Mouse (Mus musculus): ENCODE measurements around the gene Tfb1m.

Tfb1m gene

GRCm38 (mm10) chr17:3557331-3558311 lies at the start of gene Tfb1m:
TSS of gene Tfb1m (minus strand) at chr17:3557781.
- peak; percentile 99 for DNase-seq

- DNase-seq, result no peak
These were observed 45.5 kb upstream of the Tfb1m start for GRCm38 (mm10) chr17:3602954-3603672.

- no peak for DNase-seq
These were observed 40.8 kb upstream of the Tfb1m start for GRCm38 (mm10) chr17:3598393-3598792.

DNA sequence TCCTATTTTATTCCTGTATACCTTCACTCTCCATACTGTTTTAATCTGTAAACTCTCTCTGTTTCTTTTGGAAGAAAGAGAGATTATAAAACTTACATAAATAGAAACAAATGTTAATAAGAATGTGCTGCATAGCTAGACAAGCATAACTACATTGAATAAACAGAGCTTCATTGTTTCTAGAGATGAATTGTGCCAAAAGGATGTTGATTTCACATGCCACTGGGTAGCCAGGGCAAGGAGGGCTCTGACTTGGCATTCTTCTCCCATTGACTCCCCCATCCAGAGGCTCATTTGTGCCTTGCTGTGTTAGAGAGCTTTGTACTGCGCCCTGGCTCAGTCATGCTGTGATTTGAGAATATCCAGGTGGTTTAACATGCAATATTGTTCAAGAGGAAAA lies 40.3 kb upstream of the Tfb1m start:
- peak; percentile 1 for DNase-seq

GRCm38 (mm10) chr17:3597130-3597529 lies 39.5 kb upstream of the Tfb1m start:
- no peak for DNase-seq

GRCm38 (mm10) chr17:3570876-3571275 lies 13.3 kb upstream of the Tfb1m start:
- DNase-seq, result peak; percentile 73

DNA sequence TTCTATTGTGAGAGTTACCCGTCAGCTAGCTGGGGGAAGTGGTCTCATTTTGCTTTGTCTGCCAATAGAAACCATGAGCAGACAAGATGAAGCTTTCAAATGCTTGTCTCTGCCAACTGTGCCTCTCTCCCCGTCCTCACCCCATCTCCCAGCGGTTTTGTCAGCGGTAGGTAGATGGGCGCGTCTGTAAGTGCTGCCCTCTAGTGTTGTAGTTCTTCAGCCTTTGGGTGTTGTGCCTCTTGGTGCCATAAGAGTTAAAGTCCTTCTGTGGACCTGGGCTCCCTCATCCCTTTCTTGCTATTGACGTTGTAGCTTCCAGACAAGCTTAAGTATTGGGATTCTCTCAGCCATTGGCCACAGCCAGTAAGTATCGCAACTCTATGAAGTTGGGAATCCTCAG lies 4.8 kb upstream of the Tfb1m start:
- DNase-seq, result peak; percentile 13

DNA sequence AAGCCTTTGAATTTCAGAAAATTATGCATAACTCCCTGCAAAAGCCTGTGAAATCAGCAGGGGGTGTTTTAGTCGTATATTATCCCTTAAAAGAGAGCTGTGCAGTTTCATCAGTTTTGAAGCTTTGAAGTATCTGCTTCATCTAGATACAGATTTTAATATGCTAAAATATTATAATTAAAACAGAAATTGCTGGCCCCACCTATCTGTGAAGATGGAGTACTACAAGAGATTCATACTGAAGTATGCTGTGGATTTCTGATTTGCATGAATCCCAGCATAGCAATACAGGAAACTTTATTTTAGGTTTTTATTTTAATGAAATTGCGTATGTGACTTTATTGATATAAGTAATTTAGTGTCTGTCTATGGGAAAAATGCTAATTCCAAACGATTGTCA lies 3.0 kb upstream of the Tfb1m start:
- DNase-seq, result peak; percentile 40

DNA sequence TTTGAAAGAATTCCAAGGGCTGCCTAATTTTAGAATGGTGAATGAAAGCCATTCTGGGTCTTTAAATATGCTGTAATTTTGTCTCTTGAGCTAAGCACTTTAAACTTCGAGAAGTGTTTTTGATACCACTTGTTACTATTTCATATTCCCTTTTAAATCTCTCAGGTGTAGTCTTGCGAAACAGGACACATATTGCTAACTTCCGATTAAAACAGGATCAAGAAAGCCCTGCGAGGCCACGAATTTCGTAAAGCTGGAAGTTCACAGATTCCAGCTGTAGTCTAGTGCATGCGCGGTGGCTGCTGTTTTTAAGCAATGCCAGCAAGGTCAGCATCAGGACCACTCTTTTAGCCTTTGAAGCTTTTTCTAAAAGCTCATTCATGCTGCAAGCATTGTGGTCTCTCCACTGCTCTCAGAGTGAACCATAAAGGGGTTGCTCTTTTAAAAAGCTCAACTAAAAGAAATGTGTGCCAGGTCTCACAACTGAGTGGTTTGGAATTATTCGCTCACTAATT lies 832 bp upstream of the Tfb1m start:
- peak; percentile 61 for DNase-seq

DNA sequence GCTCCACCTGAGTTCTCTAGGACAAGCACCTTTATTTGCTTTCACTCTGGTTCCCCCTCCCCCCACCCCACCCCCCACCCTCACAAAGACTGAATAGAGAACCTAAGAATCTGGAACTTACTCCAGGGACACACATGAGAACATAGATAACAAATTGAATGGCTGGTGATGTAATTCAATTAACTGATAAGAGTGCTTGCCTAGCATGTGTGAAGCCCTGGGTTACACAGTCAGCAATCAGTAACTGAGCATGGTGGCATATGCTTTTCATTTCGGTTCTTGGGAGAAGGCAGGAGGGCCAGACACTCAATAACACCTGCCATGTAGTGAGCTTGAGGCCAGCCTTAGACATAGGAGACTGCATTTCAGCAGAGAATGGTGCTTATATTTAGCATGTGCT lies 1.3 kb downstream of the Tfb1m start:
- no peak for DNase-seq

DNA sequence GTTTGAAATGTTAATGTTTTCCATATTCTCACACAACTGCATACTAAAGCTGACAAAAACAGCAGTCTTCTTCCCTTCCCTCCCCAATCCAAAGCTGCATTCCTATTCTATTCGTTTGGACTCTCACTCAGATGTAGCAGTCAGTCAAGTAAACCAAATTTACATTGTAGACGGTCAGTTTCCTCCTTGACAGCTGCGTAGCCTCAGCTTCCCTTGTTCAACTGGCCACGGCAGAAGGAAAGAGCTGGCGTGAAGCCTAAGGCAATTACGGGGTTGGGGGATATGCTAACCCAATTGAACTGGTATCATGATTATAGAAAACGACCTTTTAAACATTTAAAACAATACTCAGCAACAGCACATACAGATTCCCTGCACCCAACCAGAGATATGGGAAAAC lies 9.9 kb downstream of the Tfb1m start:
- no peak for DNase-seq

DNA sequence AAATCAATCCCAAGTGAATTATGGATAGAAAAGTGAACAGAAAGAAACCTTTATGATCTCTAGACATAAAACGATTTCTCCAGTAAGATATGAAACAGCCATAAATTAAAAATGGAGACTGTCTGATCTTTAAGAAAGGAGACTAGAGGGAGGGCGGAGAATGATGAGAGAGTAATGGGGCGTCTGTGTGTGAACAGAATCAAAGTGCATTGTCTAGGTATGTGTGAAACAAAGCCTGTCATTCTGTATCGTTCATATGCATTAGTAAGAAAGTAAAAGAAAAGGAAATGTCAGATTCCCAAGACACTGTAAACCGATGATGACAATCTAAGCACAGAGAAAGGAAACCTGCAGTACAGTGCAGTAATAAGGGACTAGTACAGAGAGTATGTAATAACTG lies 16.5 kb downstream of the Tfb1m start:
- no peak for DNase-seq

- no peak for DNase-seq
These were observed 17.3 kb downstream of the Tfb1m start for GRCm38 (mm10) chr17:3540304-3540703.

- DNase-seq, result peak; percentile 15
These were observed 24.2 kb downstream of the Tfb1m start for GRCm38 (mm10) chr17:3533425-3533824.

- no peak for DNase-seq
These were observed 25.3 kb downstream of the Tfb1m start, which contains the start of gene Cldn20 for GRCm38 (mm10) chr17:3532254-3532653. TSS of gene Cldn20 (plus strand) at chr17:3532554.

DNA sequence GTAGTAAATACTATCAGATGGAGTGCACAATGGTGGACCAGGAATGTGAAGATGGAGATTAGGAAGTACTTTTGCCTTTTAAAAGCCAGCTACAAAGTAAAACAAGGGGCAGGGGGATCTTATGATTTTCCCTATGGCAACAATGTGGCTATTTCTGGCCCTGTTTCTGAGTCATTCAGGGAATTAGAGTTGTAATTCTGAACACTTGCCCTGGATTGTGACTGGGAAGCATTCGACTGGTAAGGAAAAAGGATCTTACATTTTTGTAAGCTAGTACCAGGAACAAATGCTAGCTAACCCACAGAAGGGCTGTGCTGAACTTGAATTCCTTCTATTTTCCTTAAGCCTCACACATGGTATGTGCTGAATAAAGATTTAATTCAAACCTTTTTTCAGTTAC lies 25.9 kb downstream of the Tfb1m start:
- DNase-seq, result no peak

- no peak for DNase-seq
These were observed 27.0 kb downstream of the Tfb1m start for GRCm38 (mm10) chr17:3530549-3530948.

DNA sequence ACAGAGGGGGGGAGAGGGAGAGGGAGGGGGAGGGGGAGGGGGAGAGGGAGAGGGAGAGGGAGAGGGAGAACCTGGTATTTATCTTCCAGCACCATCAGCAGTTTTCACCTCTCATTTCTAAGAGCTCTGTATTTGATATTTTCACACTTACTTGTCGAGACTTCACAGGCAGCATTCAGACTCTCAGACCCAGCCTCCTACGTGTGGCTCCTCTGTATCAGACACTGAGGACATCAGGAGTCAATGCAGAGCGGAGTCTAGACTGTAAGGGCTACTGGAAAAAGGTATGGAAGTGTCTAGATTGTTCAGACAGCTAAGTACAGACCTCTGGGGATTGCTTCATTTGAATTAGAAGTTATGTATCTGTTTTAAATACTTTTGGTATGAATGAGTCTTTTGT lies 28.1 kb downstream of the Tfb1m start:
- no peak for DNase-seq

DNA sequence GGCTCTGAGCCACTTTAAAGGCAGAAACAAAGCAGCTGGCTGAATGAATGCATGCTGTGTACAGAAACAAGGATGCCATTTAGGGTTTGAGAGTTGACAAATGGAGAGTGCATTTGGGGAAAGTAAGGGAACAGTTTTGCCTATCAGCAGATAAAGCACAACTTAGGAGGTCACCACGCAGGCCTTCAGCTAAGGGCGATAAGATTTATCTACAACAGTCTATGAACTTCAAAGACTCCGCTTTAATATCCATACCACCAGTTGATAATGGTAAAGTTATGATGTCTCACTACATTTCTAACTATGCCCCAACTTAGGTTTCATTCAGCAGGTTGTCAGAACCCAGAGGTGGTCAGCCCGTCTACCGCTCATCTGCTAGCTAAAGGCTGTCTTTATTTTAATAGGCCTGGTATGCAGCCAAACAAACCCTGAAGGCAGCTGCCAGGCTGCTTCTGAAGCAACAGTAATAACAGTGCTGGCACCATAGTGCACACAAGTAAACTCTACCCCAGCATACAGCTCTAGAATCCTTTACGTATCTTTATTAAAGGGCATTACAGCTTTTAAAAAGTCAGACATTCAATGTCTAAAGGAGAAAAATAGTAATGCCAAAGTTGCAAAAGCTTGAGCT lies 29.6 kb downstream of the Tfb1m start:
- DNase-seq, result no peak

GRCm38 (mm10) chr17:3520344-3520743 lies 37.2 kb downstream of the Tfb1m start:
- no peak for DNase-seq

DNA sequence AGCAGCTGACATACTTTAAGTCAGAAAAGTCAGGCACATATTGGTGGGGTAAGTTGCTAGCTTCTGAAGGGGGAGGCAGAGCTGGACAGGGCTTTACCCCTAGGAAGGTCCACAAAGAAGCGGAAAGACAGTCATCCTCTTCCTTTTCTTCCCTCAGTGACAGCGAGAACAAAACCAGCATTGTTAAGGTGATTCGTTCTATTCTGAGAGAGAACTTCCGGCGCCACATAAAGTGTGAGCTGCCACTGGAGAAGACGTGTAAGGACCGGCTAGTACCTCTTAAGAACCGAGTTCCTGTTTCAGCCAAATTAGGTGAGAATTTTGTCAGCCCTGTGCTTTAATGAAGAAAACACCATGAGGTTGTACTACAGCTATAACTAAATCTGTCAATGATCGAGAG lies 41.2 kb downstream of the Tfb1m start:
- DNase-seq, result no peak

- DNase-seq, result no peak
These were observed 41.7 kb downstream of the Tfb1m start for GRCm38 (mm10) chr17:3515851-3516250.

DNA sequence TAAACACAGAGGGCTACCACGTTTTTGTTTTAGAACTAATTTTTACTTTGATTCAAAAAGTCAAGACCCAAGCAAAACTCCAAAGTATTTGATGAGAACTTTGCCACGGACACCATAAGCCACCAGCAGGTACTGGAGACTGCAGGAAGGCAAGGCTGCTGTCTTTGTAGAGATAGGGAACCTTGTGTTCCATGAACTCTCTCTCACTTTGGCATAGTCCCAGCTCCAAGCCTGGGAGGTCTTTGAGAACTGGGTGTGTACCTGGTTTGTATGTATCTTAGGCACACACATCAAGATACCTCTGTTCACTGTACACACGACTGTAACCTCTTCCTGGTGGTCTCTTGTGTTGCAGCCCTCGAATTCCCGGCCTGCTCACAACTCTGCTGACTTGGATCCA lies 43.3 kb downstream of the Tfb1m start:
- DNase-seq, result no peak
